Mouse (Mus musculus) MEL (cell line): ENCODE measurements around the gene Ints13. TPM values are rescaled to one million over a fixed set of nuclear protein-coding genes. Genes with fewer than 3 reads are reported as not detected.

Experiments used
- DNase-seq: peaks from one replicate; pipeline ENCODE4 v3.0.0; 2011; ENCODE audit warnings: low read depth, low spot score
- H3K27ac ChIP-seq: 2 replicates; pipeline ENCODE4 v1.5.1; 2012; ENCODE audit warnings: low read depth, mild to moderate bottlenecking, control low read depth, low read length, moderate library complexity; ENCODE audit not compliant: control insufficient read depth
- H3K27me3 ChIP-seq, 2 experiments: fragments of 150-350 bp in 1 of 2; sonication (generic) in 1 of 2; 2 replicates each; pipeline ENCODE4 v1.6.1; 2012; ENCODE audit warnings: low read length in 2 of 2, mild to moderate bottlenecking in 2 of 2, improper control_type of control experiment in 1 of 2, moderate library complexity in 1 of 2; ENCODE audit not compliant: insufficient read depth in 2 of 2, control insufficient read depth in 1 of 2
- H3K36me3 ChIP-seq, 2 experiments: 2 replicates each; pipeline ENCODE4 v1.6.1; 2012 to 2014; ENCODE audit warnings: low read length in 2 of 2, improper control_type of control experiment in 1 of 2, inconsistent platforms in 1 of 2, mild to moderate bottlenecking in 1 of 2; ENCODE audit not compliant: insufficient read depth in 2 of 2, control insufficient read depth in 1 of 2
- H3K4me1 ChIP-seq, 2 experiments: fragments of 150-350 bp in 1 of 2; sonication (generic) in 1 of 2; 2 replicates each; pipeline ENCODE4 v1.6.1; 2012; ENCODE audit warnings: low read length in 2 of 2, improper control_type of control experiment in 1 of 2, mild to moderate bottlenecking in 1 of 2; ENCODE audit not compliant: insufficient read depth in 2 of 2, control insufficient read depth in 1 of 2
- H3K4me3 ChIP-seq, 2 experiments: fragments of 150-350 bp in 1 of 2; sonication (generic) in 1 of 2; 2 replicates each; pipeline ENCODE4 v1.5.1; 2012; ENCODE audit warnings: low read depth in 2 of 2, low read length in 2 of 2, mild to moderate bottlenecking in 2 of 2, moderate library complexity in 2 of 2, control low read depth in 1 of 2, improper control_type of control experiment in 1 of 2; ENCODE audit not compliant: control insufficient read depth in 1 of 2, insufficient read depth in 1 of 2
- H3K79me2 ChIP-seq: 2 replicates; pipeline ENCODE4 v1.6.1; 2012; ENCODE audit warnings: mild to moderate bottlenecking, low read length, moderate library complexity; ENCODE audit not compliant: control insufficient read depth, poor library complexity, insufficient read depth
- H3K9ac ChIP-seq: 2 replicates; pipeline ENCODE4 v1.6.1; 2012; ENCODE audit warnings: low read depth, mild to moderate bottlenecking, control low read depth, low read length, moderate library complexity; ENCODE audit not compliant: control insufficient read depth, poor library complexity, severe bottlenecking
- H3K9me3 ChIP-seq: fragments of 150-350 bp; sonication (generic); replicated peaks from 2 replicates; pipeline ENCODE4 v1.6.1; 2012; ENCODE audit warnings: mild to moderate bottlenecking, low read length, improper control_type of control experiment, moderate library complexity; ENCODE audit not compliant: insufficient read depth
- CHD1 ChIP-seq: IDR thresholded peaks from 2 replicates; pipeline ENCODE4 v1.6.1; 2012; ENCODE audit warnings: low read depth, mild to moderate bottlenecking, inconsistent platforms, low read length, improper control_type of control experiment
- CTCF ChIP-seq, 3 experiments: IDR thresholded peaks in 2 of 3; conservative IDR thresholded peaks in 1 of 3; 2 replicates each; pipeline ENCODE4 v1.5.1; 2011 to 2012; ENCODE audit warnings: low read length in 3 of 3, low read depth in 2 of 3, mild to moderate bottlenecking in 2 of 3, improper control_type of control experiment in 1 of 3, inconsistent platforms in 1 of 3, mixed read lengths in 1 of 3, moderate library complexity in 1 of 3; ENCODE audit not compliant: control insufficient read depth in 1 of 3, insufficient read depth in 1 of 3, poor library complexity in 1 of 3, severe bottlenecking in 1 of 3
- E2F4 ChIP-seq: IDR thresholded peaks from 2 replicates; pipeline ENCODE4 v1.6.1; 2011; ENCODE audit warnings: low read depth, low read length, improper control_type of control experiment, borderline replicate concordance
- EP300 ChIP-seq, 2 experiments: IDR thresholded peaks; 2 replicates each; pipeline ENCODE4 v1.6.1; 2011; ENCODE audit warnings: improper control_type of control experiment in 2 of 2, low read length in 2 of 2, low read depth in 1 of 2, mild to moderate bottlenecking in 1 of 2
- GABPA ChIP-seq: IDR thresholded peaks from 2 replicates; pipeline ENCODE4 v1.6.1; 2012; ENCODE audit warnings: low read depth, mild to moderate bottlenecking, inconsistent platforms, low read length, improper control_type of control experiment, moderate library complexity
- MAX ChIP-seq: IDR thresholded peaks from 2 replicates; pipeline ENCODE4 v1.6.1; 2011; ENCODE audit warnings: low read length, improper control_type of control experiment
- MEF2A ChIP-seq: IDR thresholded peaks from 2 replicates; pipeline ENCODE4 v1.6.1; 2014; ENCODE audit warnings: low read depth, mild to moderate bottlenecking, inconsistent platforms, low read length, improper control_type of control experiment; ENCODE audit not compliant: poor library complexity, insufficient replicate concordance, severe bottlenecking; ENCODE audit errors: extremely low read depth
- MXI1 ChIP-seq: IDR thresholded peaks from 2 replicates; pipeline ENCODE4 v1.6.1; 2011; ENCODE audit warnings: mild to moderate bottlenecking, low read depth, low read length, improper control_type of control experiment
- MYC ChIP-seq: IDR thresholded peaks from 2 replicates; pipeline ENCODE4 v1.6.1; 2011; ENCODE audit warnings: low read depth, mild to moderate bottlenecking, low read length, improper control_type of control experiment, moderate library complexity
- POLR2A ChIP-seq, 2 experiments: IDR thresholded peaks; 2 replicates each; pipeline ENCODE4 v1.6.1; 2011 to 2012; ENCODE audit warnings: low read length in 2 of 2, mild to moderate bottlenecking in 2 of 2, control low read depth in 1 of 2, improper control_type of control experiment in 1 of 2, low read depth in 1 of 2, moderate library complexity in 1 of 2; ENCODE audit not compliant: control insufficient read depth in 1 of 2, insufficient read depth in 1 of 2, poor library complexity in 1 of 2
- POLR2AphosphoS5 ChIP-seq: IDR thresholded peaks from 2 replicates; pipeline ENCODE4 v1.6.1; 2012; ENCODE audit warnings: low read depth, borderline replicate concordance, mild to moderate bottlenecking, inconsistent platforms, low read length, moderate library complexity, mixed read lengths
- RCOR1 ChIP-seq: IDR thresholded peaks from 2 replicates; pipeline ENCODE4 v1.6.1; 2012; ENCODE audit warnings: low read depth, mild to moderate bottlenecking, inconsistent platforms, low read length, improper control_type of control experiment
- SIN3A ChIP-seq: IDR thresholded peaks from 2 replicates; pipeline ENCODE4 v1.6.1; 2012; ENCODE audit warnings: low read length, improper control_type of control experiment, inconsistent platforms
- SMC3 ChIP-seq: IDR thresholded peaks from 2 replicates; pipeline ENCODE4 v1.6.1; 2011; ENCODE audit warnings: low read depth, low read length, improper control_type of control experiment
- TAL1 ChIP-seq: IDR thresholded peaks from 2 replicates; pipeline ENCODE4 v1.6.1; 2012; ENCODE audit warnings: mild to moderate bottlenecking, inconsistent platforms, low read length, moderate library complexity, mixed read lengths
- TBP ChIP-seq: IDR thresholded peaks from 2 replicates; pipeline ENCODE4 v1.8.0; 2011; ENCODE audit warnings: low read depth, low read length, improper control_type of control experiment
- USF2 ChIP-seq, 2 experiments: IDR thresholded peaks; 2 replicates each; pipeline ENCODE4 v1.6.1; 2011 to 2012; ENCODE audit warnings: improper control_type of control experiment in 2 of 2, low read length in 2 of 2, borderline replicate concordance in 1 of 2, inconsistent platforms in 1 of 2, low read depth in 1 of 2, mild to moderate bottlenecking in 1 of 2; ENCODE audit not compliant: insufficient read depth in 1 of 2
- ZNF384 ChIP-seq: IDR thresholded peaks from 2 replicates; pipeline ENCODE4 v1.6.1; 2012; ENCODE audit warnings: low read depth, mild to moderate bottlenecking, inconsistent platforms, low read length, improper control_type of control experiment
- polyA plus RNA-seq, 2 experiments: library from polyadenylated mRNA; stranded (reverse) in 1 of 2; unstranded in 1 of 2; fragments of >175 nt in 1 of 2; fragments of >200 nt in 1 of 2; gene quantifications; 2 replicates each; pipeline versions ENCODE4 v1.2.1 to v1.2.4; 2012; ENCODE audit warnings: low replicate concordance in 2 of 2, low read depth in 1 of 2; ENCODE audit not compliant: insufficient read length in 2 of 2, insufficient read depth in 1 of 2, missing spikeins in 1 of 2
- total RNA-seq: library from RNA; depleted of rRNA; stranded (reverse); fragments of 300-350 nt; gene quantifications from 2 replicates; pipeline ENCODE4 v1.2.3, GENCODE M21; 2012

Gene Ints13
- total and polyA plus RNA-seq, 3 experiments, result 63.5 to 70.2 TPM; not detected in 1

- H3K79me2 ChIP-seq, result no peaks in the 10 kb centered on the region
- no peak overlapping the region for H3K4me3 ChIP-seq
- H3K9me3 ChIP-seq, result no peaks in the 10 kb centered on the region
- DNase-seq, result no peak
- TF ChIP-seq MYC (no peak), TAL1 (no peak), POLR2A (IDR thresholded peaks at IDR 0.05; ENCODE audit: control insufficient read depth in 1 of 2, insufficient read depth in 1 of 2, low read depth in 1 of 2, low read length in 2 of 2, poor library complexity in 1 of 2) (no peak), EP300 (IDR thresholded peaks at IDR 0.05; ENCODE audit: low read depth in 1 of 2, low read length in 2 of 2) (no peak), MEF2A (no peak), E2F4 (no peak), CHD1 (no peak), RCOR1 (no peak), MXI1 (no peak), TBP (no peak)
- TF ChIP-seq, all 39 proteins: peak for 0
- Histone ChIP-seq H3K27me3 (no peaks in the 10 kb centered on the region; a peak in 1 of 4 replicates), H3K4me1 (peaks cover 0 to 3% of the 10 kb centered on the region in 2 experiments; a peak in 1 of 4 replicates), H3K9ac (no peak overlapping the region), H3K27ac (no peak overlapping the region), H3K36me3 (no peaks in the 10 kb centered on the region; a peak in 1 of 4 replicates)
Observed at GRCm38 (mm10) chr6:146521456-146522245, 56.0 kb downstream of the Ints13 start.

- DNase-seq, result no peak
- Histone ChIP-seq H3K4me3 (no peak overlapping the region), H3K4me1 (peaks cover 6 to 19% of the 10 kb centered on the region in 2 experiments), H3K9ac (no peak overlapping the region), H3K79me2 (no peaks in the 10 kb centered on the region), H3K36me3 (peaks cover 0 to 12% of the 10 kb centered on the region in 2 experiments; a peak in 2 of 4 replicates), H3K27me3 (no peaks in the 10 kb centered on the region), H3K9me3 (no peaks in the 10 kb centered on the region), H3K27ac (no peak overlapping the region)
- no peak for TF ChIP-seq MAX
- no peak for TF ChIP-seq ZNF384
- TF ChIP-seq SIN3A, result no peak
- no peak for TF ChIP-seq GABPA
- no peak for TF ChIP-seq POLR2A (IDR thresholded peaks at IDR 0.05; ENCODE audit: control insufficient read depth in 1 of 2, insufficient read depth in 1 of 2, low read depth in 1 of 2, low read length in 2 of 2, poor library complexity in 1 of 2)
- TF ChIP-seq MEF2A, result no peak
- no peak for TF ChIP-seq USF2 (IDR thresholded peaks at IDR 0.05; ENCODE audit: borderline replicate concordance in 1 of 2, insufficient read depth in 1 of 2, low read depth in 1 of 2, low read length in 2 of 2)
- no peak for TF ChIP-seq CTCF (IDR thresholded peaks at IDR 0.05 in 2 of 3, conservative IDR thresholded peaks at IDR 0.05 in 1 of 3; ENCODE audit: control insufficient read depth in 1 of 3, insufficient read depth in 1 of 3, low read depth in 2 of 3, low read length in 3 of 3, poor library complexity in 1 of 3, severe bottlenecking in 1 of 3)
- no peak for TF ChIP-seq POLR2AphosphoS5
- no peak for TF ChIP-seq SMC3
Observed at GRCm38 (mm10) chr6:146519019-146519418, 58.6 kb downstream of the Ints13 start.
